Mouse (Mus musculus) embryonic fibroblast, embryonic 13.5 days (primary cell): ENCODE data around the gene Afap1l2. TPM values are rescaled to one million over a fixed set of nuclear protein-coding genes. Genes with fewer than 3 reads are reported as not detected.

ENCODE experiments used
- H3K27ac ChIP-seq: 2 replicates; pipeline ENCODE4 v1.5.1; 2012; ENCODE audit warnings: low read length, control low read depth, inconsistent platforms; ENCODE audit not compliant: insufficient read depth
- H3K4me1 ChIP-seq: 2 replicates; pipeline ENCODE4 v1.6.1; 2011; ENCODE audit warnings: low read length; ENCODE audit not compliant: control insufficient read depth, insufficient read depth
- H3K4me3 ChIP-seq: 2 replicates; pipeline ENCODE4 v1.5.1; 2011; ENCODE audit warnings: mild to moderate bottlenecking, control low read depth, low read length; ENCODE audit not compliant: insufficient read depth
- CTCF ChIP-seq: IDR thresholded peaks from 2 replicates; pipeline ENCODE4 v1.5.1; 2011; ENCODE audit warnings: mild to moderate bottlenecking, control low read depth, low read length, moderate library complexity, borderline replicate concordance; ENCODE audit not compliant: insufficient read depth
- POLR2A ChIP-seq: IDR thresholded peaks from 2 replicates; pipeline ENCODE4 v1.6.1; 2011; ENCODE audit warnings: low read depth, mild to moderate bottlenecking, control low read depth, low read length, moderate library complexity
- polyA plus RNA-seq: library from polyadenylated mRNA; stranded (reverse); fragments of >200 nt; gene quantifications from 2 replicates; pipeline ENCODE4 v1.2.4, GENCODE M21; 2011; ENCODE audit warnings: low read depth; ENCODE audit not compliant: missing spikeins, insufficient read length

Gene Afap1l2
- polyA plus RNA-seq, 1 experiment: 3.9 TPM

GRCm38 (mm10) chr19:56873816-56874600, 134.0 kb downstream of the Afap1l2 start, which contains the start of gene Vwa2:
Vwa2 (plus strand) TSS chr19:56874249.
- Histone ChIP-seq H3K4me3 (peak within 1 kb of the TSS; percentile 22), H3K27ac (no peak within 1 kb of the TSS), H3K4me1 (peaks cover 3% of the 10 kb centered on the region; the same call in 1 of the 2 replicates)
- no peak for TF ChIP-seq CTCF
- no peak for TF ChIP-seq POLR2A

GRCm38 (mm10) chr19:56867701-56868100, 140.3 kb downstream of the Afap1l2 start:
- TF ChIP-seq CTCF: no peak
- no peak for TF ChIP-seq POLR2A

More at GRCm38 (mm10) chr19:56867701-56868100, 140.3 kb downstream of the Afap1l2 start:
- Histone ChIP-seq H3K4me1 (peaks cover 3% of the 10 kb centered on the region; the same call in 1 of the 2 replicates), H3K4me3 (no peak overlapping the region), H3K27ac (no peak overlapping the region)

Other genes starting within 250 kb of the Afap1l2 start
- 53.3 and 70.3 TPM in 2 replicates for gene Ccdc186, start 186.0 kb downstream of the Afap1l2 start, polyA plus RNA-seq
- gene Tdrd1, start 182.0 kb downstream of the Afap1l2 start, polyA plus RNA-seq: 0.18 TPM in 2 replicates
- gene Vwa2, start 134.0 kb downstream of the Afap1l2 start, polyA plus RNA-seq: not detected in 2 replicates